Mouse (Mus musculus): ENCODE measurements around the gene Srgap3. TPM values are rescaled to one million over a fixed set of nuclear protein-coding genes. Genes with fewer than 3 reads are reported as not detected.
"Not testable (repeated sequence)": the region's sequence is repeated elsewhere in the genome, so short reads cannot be mapped to it uniquely, and the experiment has no call there.

The Srgap3 gene
- polyA plus RNA-seq, 1 experiment = 77.3 TPM

DNA sequence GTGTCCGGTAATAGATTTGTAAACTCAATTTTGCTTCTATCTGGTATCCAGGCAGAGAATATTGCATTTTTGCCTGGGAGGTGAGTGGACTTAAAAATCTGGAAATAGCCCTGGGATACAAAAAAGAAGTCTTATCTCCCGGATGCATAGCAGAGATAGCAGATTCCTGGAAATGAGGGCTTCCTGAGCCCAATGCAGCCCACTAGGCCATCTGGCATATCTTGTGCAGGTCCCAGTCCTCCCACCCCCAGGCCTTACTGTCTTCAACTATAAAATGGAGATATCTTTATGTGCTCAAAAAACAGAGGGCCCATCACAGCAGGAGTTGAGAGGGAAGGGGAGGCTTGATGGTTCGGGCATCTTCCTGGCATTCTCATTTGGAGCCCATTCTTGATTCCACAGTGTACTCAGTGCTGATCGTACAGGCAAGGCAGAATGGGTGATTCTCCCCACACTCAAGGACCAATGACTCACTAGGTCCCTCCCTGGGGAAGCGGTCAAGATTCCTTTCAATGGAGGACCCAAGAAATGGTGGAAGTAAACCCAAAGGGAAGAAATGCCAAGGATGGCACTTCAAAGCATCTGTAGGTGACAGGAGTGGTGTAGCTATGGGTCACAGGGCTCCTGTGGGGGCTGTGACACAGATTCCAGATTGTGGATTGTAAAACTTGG is 226.5 kb downstream of the Srgap3 start:
- Histone ChIP-seq H3K27ac (ENCODE audit: insufficient read depth, low read depth, low read length) (no peak overlapping the region), H3K4me3 (ENCODE audit: insufficient read depth, low read depth, low read length) (no peak overlapping the region), H3K4me1 (ENCODE audit: control insufficient read depth, insufficient read depth, low read length) (no peaks in the 10 kb centered on the region)
- TF ChIP-seq CTCF (IDR thresholded peaks at IDR 0.05; ENCODE audit: insufficient read depth, low read depth, low read length) (no peak), POLR2A (IDR thresholded peaks at IDR 0.05; ENCODE audit: insufficient read depth, low read depth, low read length) (no peak)
- WGBS = 76% methylated on average over 5 of the region's 5 CpGs

DNA sequence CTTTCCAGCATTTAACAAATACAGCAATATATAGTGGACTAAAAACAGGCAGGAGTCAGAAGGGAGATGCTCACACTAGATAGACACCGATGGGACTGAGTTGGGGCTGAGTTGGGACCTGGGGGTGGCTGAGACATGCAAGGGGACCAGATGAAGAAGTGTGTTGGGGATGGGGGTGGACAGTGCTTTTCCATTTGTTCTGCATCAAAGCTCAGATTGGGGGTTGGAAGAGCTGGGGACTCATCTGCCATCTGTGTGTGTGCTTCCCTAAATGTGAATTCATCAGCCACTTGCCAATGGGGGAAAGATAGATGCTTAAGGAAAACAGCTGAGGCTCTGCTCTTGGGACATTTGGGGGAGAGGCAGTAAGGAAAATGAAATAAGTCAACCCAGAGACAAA is 227.1 kb downstream of the Srgap3 start:
- 80% methylated on average over 1 of the region's 1 CpGs for WGBS
- Histone ChIP-seq H3K27ac (ENCODE audit: insufficient read depth, low read depth, low read length) (no peak overlapping the region), H3K4me3 (ENCODE audit: insufficient read depth, low read depth, low read length) (no peak overlapping the region), H3K4me1 (ENCODE audit: control insufficient read depth, insufficient read depth, low read length) (no peaks in the 10 kb centered on the region)
- TF ChIP-seq CTCF (IDR thresholded peaks at IDR 0.05; ENCODE audit: insufficient read depth, low read depth, low read length) = no peak
- TF ChIP-seq POLR2A (IDR thresholded peaks at IDR 0.05; ENCODE audit: insufficient read depth, low read depth, low read length) = no peak

DNA sequence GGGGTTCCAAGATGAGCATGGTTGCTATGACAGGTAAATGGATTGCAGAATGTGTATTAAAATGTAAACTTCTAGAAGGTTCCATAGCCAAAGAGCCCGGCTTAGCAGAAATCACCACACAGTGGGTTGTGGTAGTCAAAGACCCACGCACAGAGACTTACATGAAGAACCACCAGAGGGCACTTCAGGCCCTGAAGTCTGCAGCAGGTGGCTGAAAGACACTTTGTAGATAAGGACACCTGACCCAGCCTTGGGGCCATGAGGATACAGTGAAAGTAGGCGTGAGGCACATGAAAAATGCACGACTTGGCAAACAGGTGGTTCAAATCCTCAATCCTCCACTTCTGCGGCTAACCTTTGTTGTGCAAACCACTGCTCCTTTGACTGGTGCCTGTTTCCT is 229.9 kb downstream of the Srgap3 start:
- Histone ChIP-seq H3K27ac (ENCODE audit: insufficient read depth, low read depth, low read length) (no peak overlapping the region), H3K4me1 (ENCODE audit: control insufficient read depth, insufficient read depth, low read length) (no peaks in the 10 kb centered on the region), H3K4me3 (ENCODE audit: insufficient read depth, low read depth, low read length) (no peak overlapping the region)
- TF ChIP-seq CTCF (IDR thresholded peaks at IDR 0.05; ENCODE audit: insufficient read depth, low read depth, low read length) (0 out of 2 replicates have a peak, but pooled peaks have one; percentile 35), POLR2A (IDR thresholded peaks at IDR 0.05; ENCODE audit: insufficient read depth, low read depth, low read length) (no peak)
- 45% methylated on average over 5 of the region's 5 CpGs for WGBS

DNA sequence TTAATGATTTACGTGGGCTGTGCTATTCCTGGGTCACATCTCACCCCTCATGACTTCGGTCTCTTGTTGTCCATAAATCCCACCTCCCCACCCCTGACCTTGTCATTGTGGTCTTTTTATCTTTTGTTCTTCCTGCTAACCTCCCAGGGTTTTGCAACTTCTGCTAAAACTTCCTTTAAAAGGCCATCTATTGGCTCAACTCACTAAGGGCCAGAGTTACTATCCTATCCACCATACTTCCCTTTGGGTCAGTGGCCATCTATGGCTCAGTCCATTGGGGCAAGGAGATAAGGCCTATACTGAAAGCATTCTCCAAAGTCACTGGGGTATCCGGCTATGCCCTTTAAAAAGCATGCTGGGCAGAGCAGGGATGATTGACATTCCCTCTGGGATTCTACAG is 233.1 kb downstream of the Srgap3 start:
- Histone ChIP-seq H3K27ac (ENCODE audit: insufficient read depth, low read depth, low read length) (no peak overlapping the region), H3K4me1 (ENCODE audit: control insufficient read depth, insufficient read depth, low read length) (no peaks in the 10 kb centered on the region), H3K4me3 (ENCODE audit: insufficient read depth, low read depth, low read length) (no peak overlapping the region)
- 87% methylated on average over 3 of the region's 3 CpGs for WGBS
- TF ChIP-seq POLR2A (IDR thresholded peaks at IDR 0.05; ENCODE audit: insufficient read depth, low read depth, low read length) = no peak

DNA sequence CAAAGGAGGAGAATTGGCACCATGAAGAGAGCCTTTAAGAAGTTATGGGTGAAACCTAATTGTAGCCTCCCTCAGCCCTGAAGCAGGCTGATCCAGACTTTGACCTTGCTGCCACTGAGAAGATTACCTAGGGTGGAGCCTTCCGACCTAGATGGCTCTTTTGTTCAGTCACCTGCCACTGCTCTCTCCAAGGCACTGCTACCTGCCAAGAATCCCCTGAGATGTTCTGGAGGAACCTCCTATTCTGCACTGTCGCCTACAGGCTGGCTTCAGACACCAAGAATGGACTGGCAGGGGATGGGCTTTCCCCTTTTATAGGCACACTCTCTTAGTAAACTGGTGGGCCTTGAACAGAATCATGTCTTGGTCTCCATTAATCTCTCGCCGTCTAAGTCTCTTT is 244.8 kb downstream of the Srgap3 start:
- H3K4me3 ChIP-seq (ENCODE audit: insufficient read depth, low read depth, low read length); H3K4me1 ChIP-seq (ENCODE audit: control insufficient read depth, insufficient read depth, low read length); H3K27ac ChIP-seq (ENCODE audit: insufficient read depth, low read depth, low read length): not testable (repeated sequence)
- 88% methylated on average over 4 of the region's 4 CpGs for WGBS

DNA sequence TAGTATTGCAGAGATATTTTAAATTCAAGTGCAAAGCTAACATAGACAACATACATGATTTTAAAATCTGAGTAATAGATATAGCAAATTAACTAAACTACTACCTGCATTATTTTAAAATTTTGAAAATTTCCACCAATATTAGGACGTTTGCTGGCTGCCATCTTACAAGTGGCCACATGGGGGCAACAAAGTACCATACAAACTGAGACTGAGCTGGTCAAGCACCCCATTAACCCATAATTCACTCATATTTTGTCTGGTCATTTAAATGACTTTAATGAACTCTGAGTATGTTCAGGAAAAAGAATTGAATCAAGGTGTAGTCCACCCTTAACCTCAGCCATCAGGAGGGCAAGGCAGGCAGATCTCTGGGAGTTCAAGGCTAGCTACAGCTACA is 246.7 kb downstream of the Srgap3 start:
- WGBS = 2% methylated on average over 1 of the region's 1 CpGs
- Histone ChIP-seq H3K4me1 (ENCODE audit: control insufficient read depth, insufficient read depth, low read length) (no peaks in the 10 kb centered on the region), H3K27ac (ENCODE audit: insufficient read depth, low read depth, low read length) (no peak overlapping the region), H3K4me3 (ENCODE audit: insufficient read depth, low read depth, low read length) (no peak overlapping the region)
- TF ChIP-seq POLR2A (IDR thresholded peaks at IDR 0.05; ENCODE audit: insufficient read depth, low read depth, low read length) (no peak), CTCF (IDR thresholded peaks at IDR 0.05; ENCODE audit: insufficient read depth, low read depth, low read length) (no peak)

DNA sequence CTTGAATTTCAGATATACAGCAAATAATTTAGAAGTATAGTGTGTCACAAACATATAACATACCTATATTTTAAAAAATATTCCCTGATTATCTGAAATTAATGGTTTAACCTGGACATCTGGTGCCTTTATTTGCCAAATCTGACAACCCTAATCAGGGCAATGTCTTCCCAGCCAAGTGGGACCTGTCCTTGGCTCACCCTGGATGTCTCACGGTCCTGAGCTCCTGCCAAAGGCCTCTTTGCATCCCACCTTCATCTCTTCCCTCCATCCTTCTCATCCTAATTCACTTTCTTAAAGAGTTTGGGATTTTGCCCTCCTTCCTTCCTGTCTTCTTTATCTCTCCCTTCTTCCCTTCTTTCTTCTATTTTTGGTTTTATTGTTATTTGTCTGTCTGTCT is 248.0 kb downstream of the Srgap3 start:
- Histone ChIP-seq H3K4me3 (ENCODE audit: insufficient read depth, low read depth, low read length) (no peak overlapping the region), H3K4me1 (ENCODE audit: control insufficient read depth, insufficient read depth, low read length) (no peaks in the 10 kb centered on the region), H3K27ac (ENCODE audit: insufficient read depth, low read depth, low read length) (no peak overlapping the region)
- no peak for TF ChIP-seq CTCF (IDR thresholded peaks at IDR 0.05; ENCODE audit: insufficient read depth, low read depth, low read length)
- no peak for TF ChIP-seq POLR2A (IDR thresholded peaks at IDR 0.05; ENCODE audit: insufficient read depth, low read depth, low read length)
- WGBS = 71% methylated on average over 1 of the region's 1 CpGs

DNA sequence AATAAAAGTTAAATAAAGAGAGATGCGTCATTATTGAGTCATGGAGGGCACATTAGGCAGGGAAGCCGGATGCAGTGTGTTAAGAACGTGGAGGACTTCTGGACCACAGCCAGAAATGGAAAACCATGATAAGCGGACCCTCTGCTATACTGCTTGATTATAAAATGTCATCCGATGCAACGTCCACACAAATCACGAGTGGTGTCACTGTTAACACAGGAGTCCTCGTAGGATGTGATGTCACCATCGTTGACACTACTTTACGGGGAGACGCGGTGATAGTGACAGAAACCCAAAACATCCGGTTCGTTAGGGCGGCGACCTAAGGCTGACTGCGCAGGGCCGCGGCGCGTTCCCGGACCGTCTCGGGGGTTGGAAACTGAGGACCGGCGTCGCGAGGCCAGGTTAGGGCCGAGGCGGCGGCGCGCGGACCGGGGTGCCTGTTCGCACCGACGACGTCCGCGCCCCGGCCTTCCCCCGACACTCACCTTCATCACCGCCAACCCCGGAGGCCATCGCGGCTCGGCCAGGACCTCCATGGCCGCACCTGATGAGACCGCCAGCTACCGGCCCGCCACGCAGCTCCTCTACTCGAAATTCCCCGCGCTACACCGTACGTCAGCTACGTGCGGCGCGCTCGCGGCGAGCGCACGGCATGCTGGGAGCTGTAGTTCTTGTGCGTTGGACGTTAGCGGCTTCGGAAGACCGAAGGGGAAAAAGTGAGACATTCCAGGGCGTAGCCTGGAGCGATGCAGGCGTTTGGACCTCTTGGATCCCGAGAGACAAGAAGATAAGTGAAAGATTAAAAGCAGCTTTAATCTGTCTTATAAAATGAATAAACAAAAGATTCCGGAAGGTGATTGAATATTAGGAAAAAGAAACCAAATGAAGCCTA is 250.8 kb downstream of the Srgap3 start, which contains the start of gene Rad18:
Gene Rad18, minus strand, starts transcription at position 631 of the 895 bp plus-strand sequence.
- TF ChIP-seq POLR2A (IDR thresholded peaks at IDR 0.05; ENCODE audit: insufficient read depth, low read depth, low read length) (no peak), CTCF (IDR thresholded peaks at IDR 0.05; ENCODE audit: insufficient read depth, low read depth, low read length) (no peak)
- no peak within 1 kb of the TSS for H3K27ac ChIP-seq (ENCODE audit: insufficient read depth, low read depth, low read length)
- WGBS = under 1% methylated on average over 77 of the region's 77 CpGs
- H3K4me3 ChIP-seq (ENCODE audit: insufficient read depth, low read depth, low read length) = peak within 1 kb of the TSS; percentile 56
- no peaks in the 10 kb centered on the region for H3K4me1 ChIP-seq (ENCODE audit: control insufficient read depth, insufficient read depth, low read length)

DNA sequence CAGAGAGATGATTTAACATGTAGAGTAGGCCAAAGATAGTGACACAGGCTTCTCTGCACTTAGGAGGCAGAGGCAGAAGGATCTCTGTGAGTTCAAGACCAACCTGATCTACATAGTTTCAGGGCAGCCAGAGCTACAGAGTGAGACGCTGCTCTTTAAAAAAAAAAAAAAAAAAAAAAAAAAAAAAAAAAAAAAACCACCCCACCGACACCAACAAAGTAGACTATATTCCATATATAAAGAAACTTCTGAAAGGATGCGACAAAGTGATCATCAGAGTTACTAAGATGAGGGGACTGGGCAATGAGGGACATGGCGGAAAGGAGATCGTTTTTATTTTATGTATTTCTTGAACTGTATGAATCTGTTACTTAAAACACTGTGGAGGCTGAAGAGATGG is 252.6 kb downstream of the Srgap3 start:
- TF ChIP-seq CTCF (IDR thresholded peaks at IDR 0.05; ENCODE audit: insufficient read depth, low read depth, low read length) = no peak
- TF ChIP-seq POLR2A (IDR thresholded peaks at IDR 0.05; ENCODE audit: insufficient read depth, low read depth, low read length) = no peak
- H3K27ac ChIP-seq (ENCODE audit: insufficient read depth, low read depth, low read length) = no peak overlapping the region
- H3K4me1 ChIP-seq (ENCODE audit: control insufficient read depth, insufficient read depth, low read length) = no peaks in the 10 kb centered on the region
- WGBS = 87% methylated on average over 5 of the region's 5 CpGs
- no peak overlapping the region for H3K4me3 ChIP-seq (ENCODE audit: insufficient read depth, low read depth, low read length)
